Mouse (Mus musculus) limb, embryonic 13.5 days (tissue): ENCODE measurements at regions not wholly inside any gene's neighbourhood (a gene's known extent, or its start where the extent isn't known, plus 50 kb on each side); places are given as distances from the start of the nearest gene placed in this dataset.

ENCODE experiments used
- ATAC-seq: fragments of 200-750 bp; cut with Nextera tagmentation; 2 replicates; pipeline ENCODE4 v1.8.0; 2017; ENCODE audit warnings: low read depth, moderate number of reproducible peaks, moderate TSS enrichment; ENCODE audit not compliant: low FRiP score
- H3K27ac ChIP-seq: fragments of 300-500 bp; sonication (generic); 2 replicates; pipeline ENCODE4 v1.5.1; 2015; ENCODE audit warnings: inconsistent platforms, mild to moderate bottlenecking, moderate library complexity
- H3K27me3 ChIP-seq: fragments of 300-500 bp; sonication (generic); 2 replicates; pipeline ENCODE4 v1.6.1; 2015; ENCODE audit warnings: mild to moderate bottlenecking, inconsistent platforms
- H3K36me3 ChIP-seq: fragments of 300-500 bp; sonication (generic); 2 replicates; pipeline ENCODE4 v1.6.1; 2015; ENCODE audit warnings: inconsistent platforms, mild to moderate bottlenecking, moderate library complexity
- H3K4me1 ChIP-seq: fragments of 300-500 bp; sonication (generic); 2 replicates; pipeline ENCODE4 v1.6.1; 2015; ENCODE audit warnings: inconsistent platforms
- H3K4me2 ChIP-seq: fragments of 300-500 bp; sonication (generic); replicated peaks from 2 replicates; pipeline ENCODE4 v1.6.1; 2015; ENCODE audit warnings: inconsistent platforms, mild to moderate bottlenecking, moderate library complexity
- H3K4me3 ChIP-seq: fragments of 300-500 bp; sonication (generic); 2 replicates; pipeline ENCODE4 v1.5.1; 2015; ENCODE audit warnings: moderate library complexity, mild to moderate bottlenecking, inconsistent platforms
- H3K9ac ChIP-seq: fragments of 300-500 bp; sonication (generic); 2 replicates; pipeline ENCODE4 v1.6.1; 2015; ENCODE audit warnings: mild to moderate bottlenecking, inconsistent platforms
- H3K9me3 ChIP-seq: fragments of 300-500 bp; sonication (generic); 2 replicates; pipeline ENCODE4 v1.6.1; 2016; ENCODE audit warnings: inconsistent platforms
- WGBS: fragments of 180-500 bp; shearing (Covaris S2); methylation state at CpG from one replicate; pipeline ENCODE4 v1.1.7; 2015; 5-methylcytosine and 5-hydroxymethylcytosine counted together

GRCm38 (mm10) chr15:96234783-96235182 is 52.5 kb upstream of the Arid2 start:
- no peaks in the 10 kb centered on the region for H3K9me3 ChIP-seq
- H3K4me1 ChIP-seq, result no peaks in the 10 kb centered on the region
- WGBS, result 59% methylated on average over 8 of the region's 8 CpGs
- H3K27ac ChIP-seq, result no peak overlapping the region
- H3K4me2 ChIP-seq, result no peak overlapping the region
- H3K4me3 ChIP-seq, result no peak overlapping the region
- no peaks in the 10 kb centered on the region for H3K27me3 ChIP-seq
- no peak overlapping the region for H3K9ac ChIP-seq
- H3K36me3 ChIP-seq, result no peaks in the 10 kb centered on the region
- no peak for ATAC-seq
